Mouse (Mus musculus): ENCODE results near the gene Klhl5. TPM values are rescaled to one million over a fixed set of nuclear protein-coding genes. Genes with fewer than 3 reads are reported as not detected.

The Klhl5 gene
- polyA plus RNA-seq, 1 experiment from 2014 or later = 20.0 TPM

DNA sequence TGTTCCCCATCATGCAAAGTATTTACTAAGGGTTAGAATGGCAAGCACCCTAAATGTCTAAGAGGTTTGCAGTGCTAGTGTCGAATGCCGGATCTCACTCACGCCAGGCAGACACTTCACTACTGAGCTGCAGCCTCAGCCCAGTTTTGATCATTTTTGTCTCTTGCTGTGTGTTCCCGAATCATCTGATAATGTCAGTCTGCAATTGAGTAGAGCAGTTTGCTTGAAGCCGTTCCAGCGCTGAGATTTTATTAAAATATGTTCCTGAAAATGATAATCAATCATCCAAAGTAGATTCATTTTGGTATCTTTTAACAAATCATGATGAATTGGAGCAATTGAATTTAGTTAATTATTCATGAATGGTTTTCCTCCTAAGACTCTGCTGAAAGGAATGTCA lies 39.4 kb downstream of the Klhl5 start:
- no peak overlapping the region for H3K4me2 ChIP-seq (ENCODE audit: low read length)
- WGBS = 88% methylated on average over 6 of the region's 6 CpGs
- H3K4me3 ChIP-seq (ENCODE audit: control insufficient read depth in 1 of 2, insufficient read depth in 1 of 2, low read depth in 1 of 2, low read length in 2 of 2) = no peak overlapping the region
- peaks cover 0 to 3% of the 10 kb centered on the region in 2 experiments; a peak in 3 of 4 replicates for H3K4me1 ChIP-seq (ENCODE audit: control insufficient read depth in 2 of 2, insufficient read depth in 2 of 2, low read length in 2 of 2)
- H3K9ac ChIP-seq (ENCODE audit: low read length) = no peak overlapping the region
- H3K9me3 ChIP-seq (ENCODE audit: control insufficient read depth, low read length) = no peaks in the 10 kb centered on the region
- no peak for ATAC-seq (ENCODE audit: insufficient number of reproducible peaks, insufficient read depth, low FRiP score, low read depth)
- H3K36me3 ChIP-seq (ENCODE audit: control insufficient read depth, insufficient read depth, low read length) = peaks cover 74% of the 10 kb centered on the region
- no peaks in the 10 kb centered on the region for H3K27me3 ChIP-seq (ENCODE audit: control insufficient read depth, insufficient read depth, low read length)
- H3K27ac ChIP-seq (replicated peaks in 1 of 2; ENCODE audit: control insufficient read depth in 1 of 2, insufficient read depth in 1 of 2, low read depth in 2 of 2, low read length in 2 of 2) = no peak overlapping the region

DNA sequence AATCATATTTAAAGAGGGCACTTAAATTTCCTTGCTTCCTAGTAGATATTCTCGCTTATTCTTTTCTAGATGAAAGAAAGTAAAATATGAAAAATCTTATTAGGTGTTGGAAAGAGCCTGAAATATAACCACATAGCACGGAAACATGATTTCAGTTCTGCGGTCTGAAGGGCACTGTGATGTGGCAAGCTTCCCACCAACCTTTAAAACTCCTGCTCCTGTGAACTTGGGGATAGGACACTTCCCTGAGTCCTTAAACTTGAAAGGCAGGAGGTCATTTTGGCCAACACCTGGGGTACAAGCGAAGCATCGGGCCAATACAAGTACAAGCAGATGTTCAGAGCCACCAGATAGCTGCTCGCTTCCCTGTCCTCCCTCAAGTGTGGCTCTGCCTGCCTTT lies 42.4 kb downstream of the Klhl5 start:
- H3K9me3 ChIP-seq (ENCODE audit: control insufficient read depth, low read length) = no peaks in the 10 kb centered on the region
- no peak overlapping the region for H3K4me2 ChIP-seq (ENCODE audit: low read length)
- WGBS = 91% methylated on average over 6 of the region's 6 CpGs
- no peak overlapping the region for H3K4me3 ChIP-seq (ENCODE audit: control insufficient read depth in 1 of 2, insufficient read depth in 1 of 2, low read depth in 1 of 2, low read length in 2 of 2)
- peaks cover 0 to 3% of the 10 kb centered on the region in 2 experiments; a peak in 3 of 4 replicates for H3K4me1 ChIP-seq (ENCODE audit: control insufficient read depth in 2 of 2, insufficient read depth in 2 of 2, low read length in 2 of 2)
- no peaks in the 10 kb centered on the region for H3K27me3 ChIP-seq (ENCODE audit: control insufficient read depth, insufficient read depth, low read length)
- no peak for ATAC-seq (ENCODE audit: insufficient number of reproducible peaks, insufficient read depth, low FRiP score, low read depth)
- H3K27ac ChIP-seq (replicated peaks in 1 of 2; ENCODE audit: control insufficient read depth in 1 of 2, insufficient read depth in 1 of 2, low read depth in 2 of 2, low read length in 2 of 2) = no peak overlapping the region
- H3K36me3 ChIP-seq (ENCODE audit: control insufficient read depth, insufficient read depth, low read length) = peaks cover 66% of the 10 kb centered on the region
- no peak overlapping the region for H3K9ac ChIP-seq (ENCODE audit: low read length)

DNA sequence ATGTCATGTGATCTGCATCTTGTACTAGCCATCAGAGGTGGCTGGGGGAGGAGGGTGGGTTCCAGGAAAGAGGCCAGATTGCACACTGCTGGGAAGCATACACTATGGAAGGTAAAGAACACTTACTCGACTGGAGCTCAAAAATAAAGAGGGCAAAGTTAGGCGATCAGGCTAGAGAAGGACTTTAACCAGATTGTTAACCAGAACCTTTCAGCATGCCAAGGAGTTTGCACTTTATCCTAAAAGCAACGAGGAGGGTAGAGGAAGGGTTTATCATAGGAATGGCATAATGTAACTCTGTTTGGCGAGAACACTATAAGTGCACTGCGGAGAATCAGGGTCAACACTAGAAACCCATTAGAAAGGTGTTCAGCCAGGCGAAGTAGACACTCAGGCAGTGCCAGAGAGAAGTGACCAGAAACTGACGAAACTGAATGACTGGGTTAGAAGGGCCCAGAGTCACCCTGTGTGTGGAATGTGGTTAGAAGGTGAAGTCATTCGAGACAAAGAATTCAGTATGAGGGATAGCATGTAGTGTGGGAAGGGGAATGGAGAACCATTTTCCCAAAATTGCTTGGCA lies 43.1 kb downstream of the Klhl5 start:
- 81% methylated on average over 8 of the region's 8 CpGs for WGBS
- ATAC-seq (ENCODE audit: insufficient number of reproducible peaks, insufficient read depth, low FRiP score, low read depth) = no peak
- Histone ChIP-seq H3K4me1 (ENCODE audit: control insufficient read depth in 2 of 2, insufficient read depth in 2 of 2, low read length in 2 of 2) (peaks cover 0 to 3% of the 10 kb centered on the region in 2 experiments; a peak in 3 of 4 replicates), H3K4me2 (ENCODE audit: low read length) (no peak overlapping the region), H3K27ac (replicated peaks in 1 of 2; ENCODE audit: control insufficient read depth in 1 of 2, insufficient read depth in 1 of 2, low read depth in 2 of 2, low read length in 2 of 2) (no peak overlapping the region), H3K9ac (ENCODE audit: low read length) (no peak overlapping the region), H3K27me3 (ENCODE audit: control insufficient read depth, insufficient read depth, low read length) (no peaks in the 10 kb centered on the region), H3K9me3 (ENCODE audit: control insufficient read depth, low read length) (no peaks in the 10 kb centered on the region), H3K4me3 (ENCODE audit: control insufficient read depth in 1 of 2, insufficient read depth in 1 of 2, low read depth in 1 of 2, low read length in 2 of 2) (no peak overlapping the region), H3K36me3 (ENCODE audit: control insufficient read depth, insufficient read depth, low read length) (peaks cover 61% of the 10 kb centered on the region)

DNA sequence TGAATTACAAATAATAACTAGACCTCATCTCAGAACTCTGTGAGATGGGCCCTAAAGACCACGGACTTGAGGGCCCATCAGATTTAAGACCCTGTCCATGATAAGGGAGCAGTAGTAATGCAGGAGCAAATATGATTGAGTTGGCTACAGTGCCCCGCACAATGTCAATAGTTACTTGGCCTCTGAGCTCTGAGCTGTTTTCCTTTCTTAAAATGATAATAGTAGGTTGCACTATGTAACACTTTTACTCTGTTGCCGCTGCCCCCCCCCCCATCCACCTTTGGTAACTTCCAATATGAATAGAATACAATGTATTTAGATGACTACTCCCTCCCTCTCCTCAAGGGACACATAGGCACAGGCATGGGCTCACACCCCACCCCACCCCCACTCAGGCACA lies 43.9 kb downstream of the Klhl5 start:
- Histone ChIP-seq H3K4me1 (ENCODE audit: control insufficient read depth in 2 of 2, insufficient read depth in 2 of 2, low read length in 2 of 2) (peaks cover 0 to 3% of the 10 kb centered on the region in 2 experiments; a peak in 3 of 4 replicates), H3K36me3 (ENCODE audit: control insufficient read depth, insufficient read depth, low read length) (peaks cover 60% of the 10 kb centered on the region), H3K4me3 (ENCODE audit: control insufficient read depth in 1 of 2, insufficient read depth in 1 of 2, low read depth in 1 of 2, low read length in 2 of 2) (no peak overlapping the region), H3K27ac (replicated peaks in 1 of 2; ENCODE audit: control insufficient read depth in 1 of 2, insufficient read depth in 1 of 2, low read depth in 2 of 2, low read length in 2 of 2) (no peak overlapping the region), H3K4me2 (ENCODE audit: low read length) (no peak overlapping the region), H3K9ac (ENCODE audit: low read length) (no peak overlapping the region), H3K9me3 (ENCODE audit: control insufficient read depth, low read length) (no peaks in the 10 kb centered on the region), H3K27me3 (ENCODE audit: control insufficient read depth, insufficient read depth, low read length) (no peaks in the 10 kb centered on the region)
- WGBS = 79% methylated on average over 3 of the region's 3 CpGs
- no peak for ATAC-seq (ENCODE audit: insufficient number of reproducible peaks, insufficient read depth, low FRiP score, low read depth)

DNA sequence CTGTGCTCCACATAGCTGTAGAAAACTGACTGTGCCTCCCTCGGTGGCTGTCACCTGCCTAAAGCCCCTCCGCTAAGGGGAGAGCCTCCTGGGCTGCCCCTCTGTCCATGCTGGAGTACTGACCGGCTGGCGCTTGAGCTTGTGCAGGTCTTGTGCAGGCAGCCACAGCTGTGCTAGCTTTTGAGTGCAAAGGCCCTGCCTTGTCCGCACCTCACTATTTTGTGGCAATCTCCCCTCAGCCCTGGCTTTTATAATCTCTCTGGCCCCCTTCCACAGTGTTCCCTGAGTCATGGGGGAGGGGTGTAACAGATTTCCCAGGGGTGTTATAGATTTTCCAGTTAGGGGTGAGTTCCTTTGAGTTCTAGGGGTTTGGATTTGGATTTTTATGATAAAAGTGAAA lies 44.4 kb downstream of the Klhl5 start:
- Histone ChIP-seq H3K27me3 (ENCODE audit: control insufficient read depth, insufficient read depth, low read length) (no peaks in the 10 kb centered on the region), H3K4me1 (ENCODE audit: control insufficient read depth in 2 of 2, insufficient read depth in 2 of 2, low read length in 2 of 2) (peaks cover 0 to 3% of the 10 kb centered on the region in 2 experiments; a peak in 3 of 4 replicates), H3K9ac (ENCODE audit: low read length) (no peak overlapping the region), H3K36me3 (ENCODE audit: control insufficient read depth, insufficient read depth, low read length) (peaks cover 63% of the 10 kb centered on the region), H3K27ac (replicated peaks in 1 of 2; ENCODE audit: control insufficient read depth in 1 of 2, insufficient read depth in 1 of 2, low read depth in 2 of 2, low read length in 2 of 2) (no peak overlapping the region), H3K4me3 (ENCODE audit: control insufficient read depth in 1 of 2, insufficient read depth in 1 of 2, low read depth in 1 of 2, low read length in 2 of 2) (no peak overlapping the region), H3K9me3 (ENCODE audit: control insufficient read depth, low read length) (no peaks in the 10 kb centered on the region), H3K4me2 (ENCODE audit: low read length) (no peak overlapping the region)
- WGBS = 54% methylated on average over 5 of the region's 5 CpGs
- ATAC-seq (ENCODE audit: insufficient number of reproducible peaks, insufficient read depth, low FRiP score, low read depth) = no peak

DNA sequence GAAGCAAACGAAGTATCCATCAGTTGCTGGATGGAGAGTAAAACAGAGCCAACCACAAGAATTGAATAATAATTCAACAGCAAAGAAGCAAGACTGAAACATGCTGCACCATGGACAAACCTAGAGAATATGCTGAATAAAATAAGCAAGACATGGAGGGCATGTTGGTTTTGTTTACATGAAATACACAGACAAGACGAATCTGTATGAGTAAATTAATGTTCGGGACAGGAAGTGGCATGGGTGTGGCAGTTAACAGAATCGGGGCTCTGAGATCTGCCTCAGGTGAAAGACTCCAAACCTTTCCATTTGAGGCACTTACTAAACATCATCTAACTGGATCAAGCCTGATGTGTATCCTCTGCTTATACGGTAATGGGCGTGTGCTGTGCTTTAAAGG lies 46.9 kb downstream of the Klhl5 start:
- Histone ChIP-seq H3K4me2 (ENCODE audit: low read length) (no peak overlapping the region), H3K4me3 (ENCODE audit: control insufficient read depth in 1 of 2, insufficient read depth in 1 of 2, low read depth in 1 of 2, low read length in 2 of 2) (no peak overlapping the region), H3K27ac (replicated peaks in 1 of 2; ENCODE audit: control insufficient read depth in 1 of 2, insufficient read depth in 1 of 2, low read depth in 2 of 2, low read length in 2 of 2) (no peak overlapping the region), H3K9me3 (ENCODE audit: control insufficient read depth, low read length) (no peaks in the 10 kb centered on the region), H3K27me3 (ENCODE audit: control insufficient read depth, insufficient read depth, low read length) (no peaks in the 10 kb centered on the region), H3K9ac (ENCODE audit: low read length) (no peak overlapping the region), H3K4me1 (ENCODE audit: control insufficient read depth in 2 of 2, insufficient read depth in 2 of 2, low read length in 2 of 2) (peaks cover 0 to 5% of the 10 kb centered on the region in 2 experiments; a peak in 3 of 4 replicates), H3K36me3 (ENCODE audit: control insufficient read depth, insufficient read depth, low read length) (peaks cover 48% of the 10 kb centered on the region)
- no peak for ATAC-seq (ENCODE audit: insufficient number of reproducible peaks, insufficient read depth, low FRiP score, low read depth)
- WGBS = 85% methylated on average over 6 of the region's 6 CpGs

DNA sequence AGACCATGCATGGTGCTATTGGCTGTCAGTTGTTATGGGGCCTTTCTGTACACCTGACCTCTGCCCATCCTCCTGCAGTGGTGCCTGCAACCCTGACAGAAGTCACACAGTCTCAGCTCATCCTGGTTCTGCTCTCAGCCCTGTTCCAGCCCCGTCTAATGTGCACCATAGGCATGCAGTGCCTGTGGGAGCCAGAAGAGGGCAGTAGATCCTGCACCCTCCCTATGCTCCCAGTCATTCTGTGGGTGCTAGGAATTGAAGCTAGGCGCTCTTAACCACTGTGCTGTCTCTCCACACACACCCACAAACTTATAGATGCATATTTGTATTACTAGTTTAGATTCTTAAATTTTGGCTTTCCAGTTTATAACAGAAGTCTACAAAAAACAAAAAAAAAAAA lies 49.5 kb downstream of the Klhl5 start:
- Histone ChIP-seq H3K4me2 (ENCODE audit: low read length) (no peak overlapping the region), H3K4me3 (ENCODE audit: control insufficient read depth in 1 of 2, insufficient read depth in 1 of 2, low read depth in 1 of 2, low read length in 2 of 2) (no peak overlapping the region), H3K9ac (ENCODE audit: low read length) (no peak overlapping the region), H3K36me3 (ENCODE audit: control insufficient read depth, insufficient read depth, low read length) (peaks cover 46% of the 10 kb centered on the region), H3K9me3 (ENCODE audit: control insufficient read depth, low read length) (no peaks in the 10 kb centered on the region), H3K27me3 (ENCODE audit: control insufficient read depth, insufficient read depth, low read length) (no peaks in the 10 kb centered on the region), H3K4me1 (ENCODE audit: control insufficient read depth in 2 of 2, insufficient read depth in 2 of 2, low read length in 2 of 2) (peaks cover 0 to 2% of the 10 kb centered on the region in 2 experiments; a peak in 1 of 4 replicates), H3K27ac (replicated peaks in 1 of 2; ENCODE audit: control insufficient read depth in 1 of 2, insufficient read depth in 1 of 2, low read depth in 2 of 2, low read length in 2 of 2) (peak overlapping the region in 1 of 2 experiments; percentile 21; a peak in 2 of 4 replicates)
- 59% methylated on average over 2 of the region's 2 CpGs for WGBS
- no peak for ATAC-seq (ENCODE audit: insufficient number of reproducible peaks, insufficient read depth, low FRiP score, low read depth)

All from heart, embryonic 14.5 days (tissue).